Mouse (Mus musculus) limb, embryonic 13.5 days (tissue): ENCODE measurements at regions not wholly inside any gene's neighbourhood (a gene's known extent, or its start where the extent isn't known, plus 50 kb on each side); places are given as distances from the start of the nearest gene placed in this dataset.

ENCODE experiments used
- ATAC-seq: fragments of 200-750 bp; cut with Nextera tagmentation; 2 replicates; pipeline ENCODE4 v1.8.0; 2017; ENCODE audit warnings: low read depth, moderate number of reproducible peaks, moderate TSS enrichment; ENCODE audit not compliant: low FRiP score
- H3K27ac ChIP-seq: fragments of 300-500 bp; sonication (generic); 2 replicates; pipeline ENCODE4 v1.5.1; 2015; ENCODE audit warnings: inconsistent platforms, mild to moderate bottlenecking, moderate library complexity
- H3K27me3 ChIP-seq: fragments of 300-500 bp; sonication (generic); 2 replicates; pipeline ENCODE4 v1.6.1; 2015; ENCODE audit warnings: mild to moderate bottlenecking, inconsistent platforms
- H3K36me3 ChIP-seq: fragments of 300-500 bp; sonication (generic); 2 replicates; pipeline ENCODE4 v1.6.1; 2015; ENCODE audit warnings: inconsistent platforms, mild to moderate bottlenecking, moderate library complexity
- H3K4me1 ChIP-seq: fragments of 300-500 bp; sonication (generic); 2 replicates; pipeline ENCODE4 v1.6.1; 2015; ENCODE audit warnings: inconsistent platforms
- H3K4me2 ChIP-seq: fragments of 300-500 bp; sonication (generic); replicated peaks from 2 replicates; pipeline ENCODE4 v1.6.1; 2015; ENCODE audit warnings: inconsistent platforms, mild to moderate bottlenecking, moderate library complexity
- H3K4me3 ChIP-seq: fragments of 300-500 bp; sonication (generic); 2 replicates; pipeline ENCODE4 v1.5.1; 2015; ENCODE audit warnings: moderate library complexity, mild to moderate bottlenecking, inconsistent platforms
- H3K9ac ChIP-seq: fragments of 300-500 bp; sonication (generic); 2 replicates; pipeline ENCODE4 v1.6.1; 2015; ENCODE audit warnings: mild to moderate bottlenecking, inconsistent platforms
- H3K9me3 ChIP-seq: fragments of 300-500 bp; sonication (generic); 2 replicates; pipeline ENCODE4 v1.6.1; 2016; ENCODE audit warnings: inconsistent platforms
- WGBS: fragments of 180-500 bp; shearing (Covaris S2); methylation state at CpG from one replicate; pipeline ENCODE4 v1.1.7; 2015; 5-methylcytosine and 5-hydroxymethylcytosine counted together

DNA sequence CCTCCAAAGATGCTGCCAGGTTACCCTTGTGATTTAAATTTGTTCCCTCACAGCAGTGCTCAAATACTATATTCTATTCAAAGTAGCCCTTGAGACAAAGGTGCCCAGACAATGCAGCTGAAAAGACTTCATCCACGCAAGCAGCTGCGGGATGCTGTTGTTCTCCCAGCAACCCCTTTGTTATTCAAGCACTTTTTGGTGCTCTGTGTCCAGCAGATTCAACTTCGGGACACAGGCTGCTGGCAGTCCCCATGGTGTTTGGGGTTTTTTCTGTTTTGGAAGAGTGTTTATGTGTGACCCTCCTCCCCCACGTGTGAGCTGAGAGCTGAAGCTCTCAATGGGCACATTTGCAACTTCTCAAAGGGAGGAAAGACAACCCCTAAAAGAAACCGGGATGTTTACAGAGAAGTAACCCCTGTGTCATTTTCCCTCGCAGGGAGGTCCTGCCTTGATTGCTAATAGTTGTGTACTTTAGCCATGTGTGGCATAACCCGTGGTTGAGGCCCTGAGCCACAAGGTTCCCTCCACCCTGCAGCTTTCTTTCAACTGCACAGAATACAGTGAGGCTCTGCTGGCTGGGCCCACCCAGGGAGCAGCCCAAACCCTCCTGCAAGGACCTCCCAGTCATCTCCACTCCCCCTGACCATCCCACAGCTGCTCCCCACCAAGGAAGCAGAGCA is 108.9 kb downstream of the Hsd17b3 start:
- Histone ChIP-seq H3K4me3 (no peak overlapping the region), H3K9me3 (no peaks in the 10 kb centered on the region), H3K4me1 (peaks cover 29% of the 10 kb centered on the region), H3K9ac (0 out of 2 replicates have a peak overlapping the region, but pooled peaks have one; percentile 8), H3K27ac (peak overlapping the region; percentile 53; the same call in 1 of the 2 replicates), H3K36me3 (no peaks in the 10 kb centered on the region), H3K4me2 (no peak overlapping the region), H3K27me3 (peaks cover 9% of the 10 kb centered on the region; the same call in 1 of the 2 replicates)
- WGBS: 14% methylated on average over 7 of the region's 7 CpGs
- peak; percentile 80; the same call in 1 of the 2 replicates for ATAC-seq

DNA sequence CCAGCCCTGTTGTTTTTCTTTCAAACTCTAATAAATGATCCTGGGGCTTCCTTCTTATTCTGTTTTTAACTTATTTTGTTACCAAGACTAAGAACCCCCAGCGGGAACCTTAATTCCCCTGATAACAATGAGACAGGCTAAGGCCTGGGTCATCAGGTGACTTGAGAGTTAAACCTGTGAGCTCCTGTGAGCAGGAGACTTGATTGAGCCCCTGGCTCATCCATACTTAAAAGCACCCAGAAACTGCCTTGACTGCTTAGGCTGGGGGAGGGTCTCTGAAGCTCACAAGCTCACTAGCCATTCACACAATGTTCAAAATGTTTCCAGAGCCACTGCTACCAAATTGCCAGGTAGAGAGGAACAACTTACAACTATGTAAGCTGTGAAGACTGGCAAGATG is 109.4 kb downstream of the Hsd17b3 start:
- 9% methylated on average over 1 of the region's 1 CpGs for WGBS
- H3K4me2 ChIP-seq: no peak overlapping the region
- H3K27ac ChIP-seq: peak overlapping the region; percentile 53; the same call in 1 of the 2 replicates
- no peak for ATAC-seq
- H3K9me3 ChIP-seq: no peaks in the 10 kb centered on the region
- H3K27me3 ChIP-seq: peaks cover 13% of the 10 kb centered on the region; the same call in 1 of the 2 replicates
- H3K4me3 ChIP-seq: no peak overlapping the region
- no peak overlapping the region for H3K9ac ChIP-seq
- no peaks in the 10 kb centered on the region for H3K36me3 ChIP-seq
- H3K4me1 ChIP-seq: peaks cover 23% of the 10 kb centered on the region

DNA sequence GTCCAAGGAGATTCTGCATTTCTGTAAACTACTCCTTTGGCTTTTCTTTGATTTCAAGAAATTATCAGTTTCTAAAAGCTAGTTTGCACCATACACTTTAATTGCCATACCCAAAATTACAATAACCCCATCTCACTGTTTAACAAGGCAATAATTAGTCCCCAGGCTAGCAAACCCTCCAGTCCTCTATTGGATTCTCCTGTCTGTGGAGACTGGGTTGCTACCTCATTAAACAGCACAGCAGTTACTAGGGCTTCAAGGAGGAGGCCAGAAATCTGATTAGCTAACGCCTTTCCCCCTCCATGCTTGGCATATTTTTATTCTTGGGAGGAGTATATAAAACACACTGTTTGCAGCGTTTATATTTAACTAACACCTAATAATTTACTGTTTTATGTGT is 119.1 kb downstream of the Hsd17b3 start:
- 15% methylated on average over 2 of the region's 2 CpGs for WGBS
- ATAC-seq: no peak
- H3K27ac ChIP-seq: no peak overlapping the region; the same call in 1 of the 2 replicates
- H3K36me3 ChIP-seq: no peaks in the 10 kb centered on the region
- no peak overlapping the region for H3K4me3 ChIP-seq
- no peak overlapping the region for H3K9ac ChIP-seq
- 0 out of 2 replicates have a peak, but pooled peaks cover 3% of the 10 kb centered on the region for H3K27me3 ChIP-seq
- H3K4me2 ChIP-seq: no peak overlapping the region
- H3K9me3 ChIP-seq: no peaks in the 10 kb centered on the region
- peaks cover 22% of the 10 kb centered on the region for H3K4me1 ChIP-seq

DNA sequence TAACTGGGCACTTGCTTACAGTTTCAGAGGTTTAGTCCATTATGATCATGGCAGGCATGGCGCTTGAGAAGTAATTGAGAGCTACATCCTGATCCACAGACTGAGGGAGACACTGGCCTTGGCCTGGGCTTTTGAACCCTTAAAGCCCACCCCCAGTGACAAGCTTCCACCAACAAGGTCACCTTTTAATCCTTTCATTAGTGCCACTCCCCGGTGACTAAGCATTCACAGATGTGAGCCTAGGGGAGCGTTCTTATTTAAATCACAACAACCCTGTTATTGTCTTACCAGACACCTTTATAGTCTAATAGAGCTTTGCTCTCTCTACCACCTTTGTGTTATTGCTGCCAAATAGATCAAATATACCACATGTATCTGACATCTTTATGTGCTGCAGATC is 120.4 kb downstream of the Hsd17b3 start:
- ATAC-seq: no peak

DNA sequence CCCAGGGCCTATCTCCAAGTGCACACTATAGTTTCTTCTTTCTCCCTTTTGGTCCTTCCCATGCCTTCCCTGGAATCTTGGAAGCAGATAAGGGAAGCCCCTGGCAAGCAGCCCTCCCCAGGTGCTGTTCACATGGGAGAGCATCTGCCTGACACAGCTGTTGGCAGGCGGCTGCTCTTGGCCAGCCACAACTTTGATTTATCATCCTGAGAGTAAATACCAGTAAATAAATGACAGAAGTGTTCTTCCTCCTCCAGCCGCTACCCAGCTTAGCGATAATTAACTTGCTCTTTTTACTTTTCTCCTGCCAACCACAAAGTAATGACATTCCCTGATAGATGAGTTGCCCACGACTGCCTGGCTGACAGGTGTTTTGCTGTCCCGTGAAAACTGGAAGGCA is 131.9 kb downstream of the Hsd17b3 start:
- no peak for ATAC-seq

More for the DNA sequence above, 120.4 kb downstream of the Hsd17b3 start:
- no peaks in the 10 kb centered on the region for H3K9me3 ChIP-seq
- no peak overlapping the region for H3K4me3 ChIP-seq
- H3K27ac ChIP-seq: no peak overlapping the region
- no peaks in the 10 kb centered on the region for H3K36me3 ChIP-seq
- H3K27me3 ChIP-seq: no peaks in the 10 kb centered on the region
- H3K9ac ChIP-seq: no peak overlapping the region
- H3K4me1 ChIP-seq: peaks cover 22% of the 10 kb centered on the region
- no peak overlapping the region for H3K4me2 ChIP-seq
- 24% methylated on average over 3 of the region's 3 CpGs for WGBS

DNA sequence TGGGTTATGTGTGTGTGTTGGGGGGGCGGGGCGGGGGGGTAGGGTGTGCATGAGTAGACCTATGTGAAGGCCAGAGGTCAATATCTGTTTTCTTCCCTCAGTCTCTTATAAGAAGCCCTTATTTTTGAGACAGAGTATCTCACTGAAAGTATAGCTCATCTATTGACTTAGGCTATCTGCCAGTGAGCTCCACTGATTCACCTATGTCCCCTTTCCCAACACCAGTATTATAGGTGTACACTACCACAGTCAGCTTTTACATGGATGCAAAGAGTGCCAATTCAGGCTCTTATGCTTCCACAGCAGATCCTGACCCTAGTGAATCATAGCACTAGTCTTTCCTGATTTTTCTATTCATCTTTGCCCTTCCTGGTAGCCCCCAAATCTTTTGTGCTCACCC is 134.7 kb downstream of the Hsd17b3 start:
- H3K27me3 ChIP-seq: peaks cover 9% of the 10 kb centered on the region; the same call in 1 of the 2 replicates
- no peak overlapping the region for H3K9ac ChIP-seq
- no peaks in the 10 kb centered on the region for H3K36me3 ChIP-seq
- H3K4me1 ChIP-seq: peaks cover 23% of the 10 kb centered on the region
- no peak for ATAC-seq
- WGBS: 87% methylated on average over 2 of the region's 2 CpGs
- no peak overlapping the region for H3K4me2 ChIP-seq
- no peak overlapping the region for H3K27ac ChIP-seq
- H3K9me3 ChIP-seq: peaks cover 6% of the 10 kb centered on the region
- H3K4me3 ChIP-seq: no peak overlapping the region

More for the DNA sequence above, 131.9 kb downstream of the Hsd17b3 start:
- Histone ChIP-seq H3K4me3 (no peak overlapping the region), H3K4me1 (peaks cover 6% of the 10 kb centered on the region), H3K36me3 (no peaks in the 10 kb centered on the region), H3K9me3 (peaks cover 6% of the 10 kb centered on the region), H3K9ac (no peak overlapping the region), H3K27me3 (0 out of 2 replicates have a peak, but pooled peaks cover 3% of the 10 kb centered on the region), H3K27ac (no peak overlapping the region), H3K4me2 (no peak overlapping the region)
- 18% methylated on average over 5 of the region's 5 CpGs for WGBS

DNA sequence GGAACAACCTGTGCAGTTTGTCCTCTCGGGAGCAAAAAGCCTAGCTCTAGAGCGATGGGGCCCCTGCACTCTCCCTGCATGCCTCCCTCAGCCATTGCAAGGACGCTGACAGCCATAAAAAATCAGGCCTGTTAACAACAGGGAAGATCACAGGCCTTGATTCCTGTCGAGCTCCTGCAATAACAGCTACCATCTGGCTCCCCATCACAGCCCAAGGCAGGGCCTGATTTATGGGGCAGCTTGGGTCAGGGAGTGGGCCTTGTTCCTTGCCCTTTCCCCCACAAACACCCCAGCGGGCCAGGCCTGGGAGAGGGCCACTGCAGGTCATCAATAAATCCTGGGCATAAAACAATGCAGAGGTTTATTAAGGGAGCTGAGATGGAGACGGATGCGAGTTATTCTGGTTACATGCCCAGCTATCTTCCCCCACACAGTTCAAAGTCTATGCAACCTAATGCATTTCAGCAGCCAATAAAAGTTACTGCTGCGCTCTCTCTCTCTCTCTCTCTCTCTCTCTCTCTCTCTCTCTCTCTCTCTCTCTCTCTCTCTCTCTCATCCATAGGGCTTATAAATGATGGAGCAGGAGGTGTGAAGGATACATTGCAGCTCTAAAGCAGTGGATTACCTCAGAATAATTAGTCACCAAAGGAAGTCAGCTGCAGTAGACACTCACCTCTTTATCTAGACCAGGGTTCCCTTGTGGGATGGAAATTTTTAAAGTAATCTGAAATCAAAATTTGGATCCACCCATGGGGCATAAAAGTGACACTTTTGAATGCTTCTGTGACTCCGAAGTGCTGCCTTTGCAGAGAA is 136.9 kb downstream of the Hsd17b3 start:
- WGBS: 8% methylated on average over 9 of the region's 9 CpGs
- Histone ChIP-seq H3K27me3 (peaks cover 12% of the 10 kb centered on the region; the same call in 1 of the 2 replicates), H3K9ac (no peak overlapping the region), H3K4me3 (no peak overlapping the region), H3K9me3 (no peaks in the 10 kb centered on the region), H3K27ac (peak overlapping the region; percentile 65), H3K4me1 (peaks cover 23% of the 10 kb centered on the region), H3K36me3 (no peaks in the 10 kb centered on the region), H3K4me2 (peak overlapping the region; percentile 19; the same call in 1 of the 2 replicates)
- ATAC-seq: peak; percentile 68

DNA sequence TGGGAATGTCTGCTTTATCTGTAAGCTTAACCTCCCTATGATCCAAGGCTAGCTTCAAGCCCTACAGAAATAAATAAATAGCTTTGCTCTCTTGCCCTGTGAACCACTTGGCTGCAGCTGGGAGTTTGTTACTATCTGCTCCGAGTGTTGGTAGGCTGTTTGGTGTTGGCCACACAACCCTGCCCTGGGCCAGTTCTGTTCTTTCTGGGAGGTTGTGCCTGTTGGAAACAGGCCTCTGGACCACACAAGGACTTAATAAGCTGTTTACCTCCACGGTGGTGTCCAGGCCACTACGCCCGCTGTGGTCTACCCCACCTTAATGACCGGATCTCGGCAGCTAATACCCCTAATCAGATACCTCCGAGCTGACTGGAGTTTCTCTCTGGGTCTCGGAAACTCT is 136.1 kb downstream of the Ercc6l2 start:
- Histone ChIP-seq H3K4me3 (no peak overlapping the region), H3K27ac (peak overlapping the region; percentile 65; the same call in 1 of the 2 replicates)

More for the DNA sequence above, 136.1 kb downstream of the Ercc6l2 start:
- 14% methylated on average over 8 of the region's 8 CpGs for WGBS
- H3K9ac ChIP-seq: no peak overlapping the region
- peak; percentile 39; the same call in 1 of the 2 replicates for ATAC-seq
- no peaks in the 10 kb centered on the region for H3K9me3 ChIP-seq
- H3K36me3 ChIP-seq: no peaks in the 10 kb centered on the region
- H3K4me1 ChIP-seq: peaks cover 23% of the 10 kb centered on the region
- H3K27me3 ChIP-seq: peaks cover 9% of the 10 kb centered on the region; the same call in 1 of the 2 replicates
- H3K4me2 ChIP-seq: no peak overlapping the region
